Mouse (Mus musculus): ENCODE measurements around the gene Tmem234.

Gene Tmem234

DNA sequence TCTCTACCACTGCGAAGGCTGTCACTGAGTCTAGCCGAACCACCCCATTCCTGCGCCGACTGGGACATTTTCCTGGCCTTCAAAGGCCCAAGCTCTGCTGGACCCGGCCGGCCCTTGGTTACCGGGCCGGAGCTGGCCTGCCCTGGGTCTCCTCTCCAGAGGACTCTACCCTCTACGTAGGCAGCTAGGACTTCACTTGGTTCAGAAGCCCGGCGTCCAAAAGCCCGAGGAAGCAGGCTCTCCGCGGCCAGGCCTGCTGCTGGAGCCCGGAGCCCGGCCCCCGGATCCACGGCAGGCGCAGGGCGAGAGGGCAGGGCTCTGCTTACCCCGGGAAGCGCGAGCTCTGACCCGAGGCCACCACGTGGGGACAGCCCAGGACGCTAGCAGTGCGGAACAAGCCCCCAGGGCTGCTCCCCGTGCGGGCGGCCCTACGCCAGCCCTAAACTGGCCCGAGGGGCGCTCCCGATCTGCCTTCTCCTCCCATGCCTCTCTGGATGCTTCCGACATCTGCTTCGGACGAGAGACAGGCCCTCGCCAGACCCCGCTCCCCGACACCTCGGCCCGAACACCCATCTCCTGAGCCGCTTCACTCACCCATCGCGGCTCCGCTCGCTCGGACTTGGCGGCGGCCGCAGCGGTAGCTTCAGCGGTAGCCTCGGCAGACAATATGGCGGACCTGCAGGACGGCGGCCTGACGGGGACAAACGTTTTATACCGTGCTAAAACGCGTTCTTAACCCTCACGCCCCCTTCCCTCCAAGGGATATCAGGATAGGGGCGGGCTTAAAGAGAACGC lies 71.8 kb downstream of the Tmem234 start, which contains the start of gene Kpna6:
Gene Kpna6 (minus strand): TSS at position 685 of the 795 bp plus-strand sequence.
- peak; percentile 91 for DNase-seq (ENCODE audit: low read depth, low spot score)

DNA sequence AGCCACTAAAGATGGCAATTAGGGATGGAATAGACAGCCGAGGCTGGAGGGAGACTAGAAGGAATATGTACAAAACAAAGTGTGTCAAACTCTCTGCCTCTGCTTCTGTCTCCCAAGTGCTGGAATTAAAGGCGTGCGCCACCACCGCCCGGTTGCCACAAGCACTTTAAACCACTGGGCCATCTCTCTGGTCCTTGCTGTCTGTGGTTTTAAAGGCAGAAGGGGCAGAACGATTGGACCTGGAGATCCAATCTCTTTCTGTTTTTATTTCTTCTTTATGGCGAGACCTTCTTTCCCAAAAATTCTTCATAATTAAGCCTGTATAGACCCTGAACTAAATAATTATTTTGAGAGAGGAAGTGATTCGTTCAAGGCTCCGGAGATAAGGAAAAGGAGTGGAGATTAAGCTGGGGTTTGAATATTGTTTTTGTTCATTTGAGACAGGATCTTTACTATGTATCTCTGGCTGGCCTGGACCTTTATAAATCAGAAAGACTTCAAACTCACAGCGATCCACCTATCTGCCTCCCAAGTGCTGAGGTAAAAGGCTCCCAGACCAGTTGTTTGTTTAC lies 72.5 kb downstream of the Tmem234 start:
- no peak for DNase-seq (ENCODE audit: low read depth, low spot score)

Measured in A20 (cell line).